Mouse (Mus musculus): ENCODE results near the gene Thbd. TPM values are rescaled to one million over a fixed set of nuclear protein-coding genes. Genes with fewer than 3 reads are reported as not detected.

Thbd gene
- 12.6 and 15.3 TPM in 2 replicates for polyA plus RNA-seq (2016; fragmentation: Nextera tagmentation; extraction: Ambion mirVana)

GRCm38 (mm10) chr2:148407870-148408760 lies at the start of gene Thbd:
Gene Thbd, minus strand, starts transcription at chr2:148408188.
- Histone ChIP-seq H3K4me2 (replicated peaks) (peak within 1 kb of the TSS; percentile 65), H3K9me3 (no peaks in the 10 kb centered on the region), H3K4me1 (peaks cover 27% of the 10 kb centered on the region), H3K9ac (peak within 1 kb of the TSS; percentile 48), H3K27me3 (peaks cover 45% of the 10 kb centered on the region), H3K4me3 (peak within 1 kb of the TSS; percentile 37), H3K36me3 (no peaks in the 10 kb centered on the region), H3K27ac (no peak within 1 kb of the TSS)
- ATAC-seq (ENCODE audit: insufficient number of reproducible peaks, insufficient read depth, low FRiP score, low TSS enrichment), result peak; percentile 70
- WGBS, result 1% methylated on average over 35 of the region's 35 CpGs

GRCm38 (mm10) chr2:148455341-148455740 lies 47.4 kb upstream of the Thbd start:
- Histone ChIP-seq H3K36me3 (no peaks in the 10 kb centered on the region), H3K4me1 (no peaks in the 10 kb centered on the region), H3K4me2 (replicated peaks) (no peak overlapping the region), H3K9ac (no peak overlapping the region), H3K9me3 (no peaks in the 10 kb centered on the region), H3K27ac (no peak overlapping the region), H3K27me3 (no peaks in the 10 kb centered on the region), H3K4me3 (no peak overlapping the region)
- ATAC-seq (ENCODE audit: insufficient number of reproducible peaks, insufficient read depth, low FRiP score, low TSS enrichment), result no peak

- H3K9ac ChIP-seq, result no peak overlapping the region
- H3K4me2 ChIP-seq (replicated peaks), result no peak overlapping the region
- no peaks in the 10 kb centered on the region for H3K9me3 ChIP-seq
- H3K27me3 ChIP-seq, result no peaks in the 10 kb centered on the region
- no peak for ATAC-seq (ENCODE audit: insufficient number of reproducible peaks, insufficient read depth, low FRiP score, low TSS enrichment)
- no peaks in the 10 kb centered on the region for H3K36me3 ChIP-seq
- 70% methylated on average over 4 of the region's 4 CpGs for WGBS
- H3K27ac ChIP-seq, result no peak overlapping the region
- H3K4me1 ChIP-seq, result no peaks in the 10 kb centered on the region
- H3K4me3 ChIP-seq, result no peak overlapping the region
Measured at GRCm38 (mm10) chr2:148454014-148454542, 46.1 kb upstream of the Thbd start.

- H3K4me3 ChIP-seq, result no peak overlapping the region
- no peak overlapping the region for H3K4me2 ChIP-seq (replicated peaks)
- H3K4me1 ChIP-seq, result no peaks in the 10 kb centered on the region
- 90% methylated on average over 3 of the region's 3 CpGs for WGBS
- no peak for ATAC-seq (ENCODE audit: insufficient number of reproducible peaks, insufficient read depth, low FRiP score, low TSS enrichment)
- no peaks in the 10 kb centered on the region for H3K9me3 ChIP-seq
- H3K27ac ChIP-seq, result no peak overlapping the region
- H3K9ac ChIP-seq, result no peak overlapping the region
- no peaks in the 10 kb centered on the region for H3K27me3 ChIP-seq
- no peaks in the 10 kb centered on the region for H3K36me3 ChIP-seq
Measured at GRCm38 (mm10) chr2:148453061-148453460, 45.1 kb upstream of the Thbd start.

GRCm38 (mm10) chr2:148451498-148451897 lies 43.5 kb upstream of the Thbd start:
- Histone ChIP-seq H3K27me3 (no peaks in the 10 kb centered on the region), H3K27ac (no peak overlapping the region), H3K4me1 (no peaks in the 10 kb centered on the region), H3K4me3 (no peak overlapping the region), H3K4me2 (replicated peaks) (no peak overlapping the region), H3K36me3 (no peaks in the 10 kb centered on the region), H3K9me3 (no peaks in the 10 kb centered on the region), H3K9ac (no peak overlapping the region)
- WGBS, result 71% methylated on average over 5 of the region's 5 CpGs
- ATAC-seq (ENCODE audit: insufficient number of reproducible peaks, insufficient read depth, low FRiP score, low TSS enrichment), result no peak

- WGBS, result 73% methylated on average over 5 of the region's 5 CpGs
- Histone ChIP-seq H3K36me3 (no peaks in the 10 kb centered on the region), H3K4me3 (no peak overlapping the region), H3K27ac (no peak overlapping the region), H3K9ac (no peak overlapping the region), H3K9me3 (no peaks in the 10 kb centered on the region), H3K4me1 (no peaks in the 10 kb centered on the region), H3K27me3 (no peaks in the 10 kb centered on the region), H3K4me2 (replicated peaks) (no peak overlapping the region)
- ATAC-seq (ENCODE audit: insufficient number of reproducible peaks, insufficient read depth, low FRiP score, low TSS enrichment), result no peak
Measured at GRCm38 (mm10) chr2:148450616-148451015, 42.6 kb upstream of the Thbd start.

- ATAC-seq (ENCODE audit: insufficient number of reproducible peaks, insufficient read depth, low FRiP score, low TSS enrichment), result no peak
- Histone ChIP-seq H3K9me3 (no peaks in the 10 kb centered on the region), H3K27ac (no peak overlapping the region), H3K4me1 (no peaks in the 10 kb centered on the region), H3K27me3 (no peaks in the 10 kb centered on the region), H3K9ac (no peak overlapping the region), H3K4me3 (no peak overlapping the region), H3K36me3 (no peaks in the 10 kb centered on the region), H3K4me2 (replicated peaks) (no peak overlapping the region)
- 97% methylated on average over 1 of the region's 1 CpGs for WGBS
Measured at GRCm38 (mm10) chr2:148449659-148450058, 41.7 kb upstream of the Thbd start.

GRCm38 (mm10) chr2:148446446-148446845 lies 38.5 kb upstream of the Thbd start:
- H3K9ac ChIP-seq, result no peak overlapping the region
- 92% methylated on average over 3 of the region's 3 CpGs for WGBS
- no peak for ATAC-seq (ENCODE audit: insufficient number of reproducible peaks, insufficient read depth, low FRiP score, low TSS enrichment)

GRCm38 (mm10) chr2:148445616-148446015 lies 37.6 kb upstream of the Thbd start:
- WGBS, result 85% methylated on average over 1 of the region's 1 CpGs
- no peak for ATAC-seq (ENCODE audit: insufficient number of reproducible peaks, insufficient read depth, low FRiP score, low TSS enrichment)
- 0 out of 2 replicates have a peak, but pooled peaks cover 2% of the 10 kb centered on the region for H3K4me1 ChIP-seq

More at GRCm38 (mm10) chr2:148446446-148446845, 38.5 kb upstream of the Thbd start:
- Histone ChIP-seq H3K4me2 (replicated peaks) (no peak overlapping the region), H3K27ac (no peak overlapping the region), H3K9me3 (no peaks in the 10 kb centered on the region), H3K4me1 (0 out of 2 replicates have a peak, but pooled peaks cover 2% of the 10 kb centered on the region), H3K4me3 (no peak overlapping the region), H3K27me3 (no peaks in the 10 kb centered on the region), H3K36me3 (no peaks in the 10 kb centered on the region)

GRCm38 (mm10) chr2:148444472-148444871 lies 36.5 kb upstream of the Thbd start:
- H3K4me1 ChIP-seq, result 0 out of 2 replicates have a peak, but pooled peaks cover 2% of the 10 kb centered on the region
- no peak overlapping the region for H3K9ac ChIP-seq
- H3K27me3 ChIP-seq, result no peaks in the 10 kb centered on the region
- no peak overlapping the region for H3K4me3 ChIP-seq
- no peaks in the 10 kb centered on the region for H3K36me3 ChIP-seq
- WGBS, result 74% methylated on average over 1 of the region's 1 CpGs
- H3K27ac ChIP-seq, result no peak overlapping the region
- H3K4me2 ChIP-seq (replicated peaks), result no peak overlapping the region
- no peaks in the 10 kb centered on the region for H3K9me3 ChIP-seq
- no peak for ATAC-seq (ENCODE audit: insufficient number of reproducible peaks, insufficient read depth, low FRiP score, low TSS enrichment)

More at GRCm38 (mm10) chr2:148445616-148446015, 37.6 kb upstream of the Thbd start:
- Histone ChIP-seq H3K27ac (no peak overlapping the region), H3K9me3 (no peaks in the 10 kb centered on the region), H3K9ac (no peak overlapping the region), H3K4me2 (replicated peaks) (no peak overlapping the region), H3K4me3 (no peak overlapping the region), H3K27me3 (no peaks in the 10 kb centered on the region), H3K36me3 (no peaks in the 10 kb centered on the region)

GRCm38 (mm10) chr2:148443249-148443958 lies 35.4 kb upstream of the Thbd start, which contains the start of gene Cd93:
Gene Cd93, minus strand, starts transcription at chr2:148443563.
- no peak for ATAC-seq (ENCODE audit: insufficient number of reproducible peaks, insufficient read depth, low FRiP score, low TSS enrichment)
- no peaks in the 10 kb centered on the region for H3K36me3 ChIP-seq
- H3K27ac ChIP-seq, result 0 out of 2 replicates have a peak within 1 kb of the TSS, but pooled peaks have one; percentile 24
- H3K9me3 ChIP-seq, result no peaks in the 10 kb centered on the region
- 0 out of 2 replicates have a peak, but pooled peaks cover 2% of the 10 kb centered on the region for H3K4me1 ChIP-seq
- no peak within 1 kb of the TSS for H3K4me2 ChIP-seq (replicated peaks)
- H3K9ac ChIP-seq, result no peak within 1 kb of the TSS
- no peak within 1 kb of the TSS for H3K4me3 ChIP-seq
- no peaks in the 10 kb centered on the region for H3K27me3 ChIP-seq
- WGBS, result 57% methylated on average over 13 of the region's 13 CpGs
